Mouse (Mus musculus) lung, adult 2 months (tissue): ENCODE measurements around the gene Agap1.

Source experiments
- CTCF ChIP-seq: fragments of 200-500 bp; IDR thresholded peaks from 2 replicates; pipeline ENCODE4 v1.5.1; 2011; ENCODE audit warnings: mild to moderate bottlenecking, low read length, control low read depth; ENCODE audit not compliant: insufficient read depth
- POLR2A ChIP-seq: fragments of 200-500 bp; IDR thresholded peaks from 2 replicates; pipeline ENCODE4 v1.6.1; 2011; ENCODE audit warnings: low read depth, mild to moderate bottlenecking, control low read depth, low read length, borderline replicate concordance; ENCODE audit errors: extremely low read depth

GRCm38 (mm10) chr1:89510731-89511130 is 56.1 kb downstream of the Agap1 start:
- TF ChIP-seq POLR2A: no peak
- no peak for TF ChIP-seq CTCF
